Mouse (Mus musculus) embryonic stem cell, embryonic (primary cell): Measurements from ENCODE around the gene Ehbp1.

Experiments
- CTCF ChIA-PET, 4 experiments: fragments of 300-600 bp in 2 of 4; fragments of 350-600 bp in 2 of 4; sonication (Branson Sonifier 250); formaldehyde crosslinking; loops; one replicate each; lab custom pipeline; 2022; ENCODE audit warnings: inconsistent platforms in 2 of 4; lab: Charles Lee
- POLR2A ChIA-PET, 4 experiments: fragments of 300-600 bp in 2 of 4; fragments of 350-600 bp in 2 of 4; sonication (Branson Sonifier 250); formaldehyde crosslinking; loops; one replicate each; lab custom pipeline; 2022; ENCODE audit warnings: antibody characterized with exemption in 4 of 4, inconsistent platforms in 1 of 4; lab: Charles Lee

Ehbp1 gene

DNA sequence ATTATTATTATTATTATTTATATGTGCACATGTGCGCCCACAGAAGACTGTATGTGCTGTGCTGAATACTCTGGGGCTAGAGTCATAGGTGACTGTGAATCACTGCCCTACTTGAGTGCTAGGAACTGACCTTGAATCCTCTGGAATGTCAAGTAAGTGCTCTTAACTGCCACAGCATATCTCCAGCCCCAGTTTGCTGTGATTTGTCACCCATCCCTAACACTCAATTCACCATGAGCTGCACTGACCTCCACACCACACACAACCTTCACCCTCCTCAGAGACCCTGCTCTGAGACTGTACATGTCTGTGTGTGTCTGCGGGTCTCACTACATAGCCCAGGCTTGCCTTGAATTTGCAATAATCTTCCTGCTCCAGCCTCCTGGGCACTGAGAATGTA is 185.9 kb downstream of the Ehbp1 start:
- POLR2A ChIA-PET: no interaction called here
- CTCF ChIA-PET: no interaction called here

DNA sequence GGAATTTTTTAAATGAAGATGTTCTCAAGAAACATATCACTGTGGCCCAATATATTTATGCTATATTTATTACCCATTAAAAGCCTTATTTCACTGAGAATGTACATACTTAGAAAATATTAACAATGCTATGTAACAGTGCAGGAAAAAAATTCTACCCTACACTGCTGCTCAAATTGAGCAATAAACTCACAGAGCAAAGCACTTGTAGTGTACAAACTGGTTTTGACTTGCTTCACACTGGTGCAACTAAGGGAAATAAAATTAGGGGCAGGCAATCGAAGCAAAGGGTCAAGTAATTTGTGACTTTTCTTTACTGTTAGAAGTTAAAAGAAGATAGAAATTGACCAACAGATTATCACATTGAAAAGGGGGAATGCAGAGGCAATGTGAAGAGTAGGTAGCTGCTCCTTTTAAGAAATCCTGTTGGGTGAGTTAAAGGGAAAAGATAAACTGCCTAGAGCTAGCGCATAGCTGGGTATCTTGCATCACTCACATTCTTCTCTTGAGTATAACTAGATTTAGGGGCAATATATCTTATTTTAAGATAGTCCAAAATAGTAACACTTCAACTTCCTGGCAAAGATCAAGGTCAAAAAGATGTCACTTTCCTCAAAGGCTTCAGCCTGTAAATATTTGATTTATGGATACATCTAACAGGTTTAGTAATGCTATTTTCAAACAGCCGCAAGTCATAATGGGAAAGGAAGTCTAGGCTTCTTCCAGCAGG is 186.6 kb downstream of the Ehbp1 start:
- CTCF ChIA-PET: no interaction called here

DNA sequence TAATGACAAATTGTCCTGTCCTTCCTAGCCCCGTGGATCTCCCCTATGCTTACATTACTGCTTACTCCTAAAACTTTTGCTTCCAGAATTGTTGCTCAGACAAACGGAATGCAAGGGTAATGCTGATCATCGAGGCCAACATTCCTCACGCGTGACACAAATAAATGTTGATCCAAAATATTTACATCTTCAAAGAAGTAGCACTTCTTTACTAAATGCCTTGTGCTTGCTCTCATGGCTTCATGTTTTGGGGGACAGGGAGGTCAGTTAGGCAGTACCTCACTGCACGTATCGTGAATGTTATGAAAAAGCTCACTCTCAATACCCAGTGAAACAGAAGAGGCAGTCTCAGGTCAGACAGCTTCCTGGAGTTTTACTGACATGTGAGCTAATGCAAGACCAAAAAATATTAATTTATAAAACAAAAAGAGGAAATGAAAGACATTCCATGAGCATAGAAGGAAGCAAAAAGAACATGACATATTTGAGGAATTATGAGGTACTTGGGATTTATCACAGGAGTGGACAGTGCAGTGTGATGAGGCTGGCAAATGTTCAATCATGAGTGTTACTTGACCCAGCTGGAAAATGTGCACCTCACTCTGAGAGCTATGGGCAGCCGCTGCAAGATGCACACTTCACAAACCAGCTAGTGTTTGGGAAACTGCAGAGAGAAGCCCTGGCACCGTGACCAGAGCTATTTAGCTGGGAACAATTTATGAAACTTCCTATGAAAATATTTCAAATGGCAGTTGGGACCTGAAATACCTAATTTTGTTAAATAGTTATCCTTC is 187.4 kb downstream of the Ehbp1 start:
- ChIA-PET CTCF (no interaction called here), POLR2A (no interaction called here)

More for the DNA sequence above, 186.6 kb downstream of the Ehbp1 start:
- POLR2A ChIA-PET: no interaction called here

DNA sequence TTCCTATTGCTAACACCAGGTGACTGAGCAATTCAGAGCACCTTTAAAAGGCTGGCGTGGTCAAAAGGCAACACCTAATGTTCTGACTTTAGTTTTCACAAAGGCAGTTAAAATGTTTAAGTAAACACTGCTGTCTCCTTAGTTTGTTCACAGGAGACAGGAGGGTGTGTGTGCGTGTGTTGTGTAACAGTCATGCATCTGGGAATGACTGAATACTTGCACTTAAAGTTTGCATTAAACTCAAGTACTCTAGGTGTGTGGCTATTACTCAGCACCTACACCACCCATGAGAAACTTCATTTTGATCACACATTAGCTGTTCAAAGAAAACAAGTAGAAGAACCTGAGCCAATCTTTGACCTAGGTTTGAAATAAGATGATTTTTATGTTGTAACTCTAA is 201.4 kb downstream of the Ehbp1 start:
- CTCF ChIA-PET: no interaction called here
- POLR2A ChIA-PET: no interaction called here

DNA sequence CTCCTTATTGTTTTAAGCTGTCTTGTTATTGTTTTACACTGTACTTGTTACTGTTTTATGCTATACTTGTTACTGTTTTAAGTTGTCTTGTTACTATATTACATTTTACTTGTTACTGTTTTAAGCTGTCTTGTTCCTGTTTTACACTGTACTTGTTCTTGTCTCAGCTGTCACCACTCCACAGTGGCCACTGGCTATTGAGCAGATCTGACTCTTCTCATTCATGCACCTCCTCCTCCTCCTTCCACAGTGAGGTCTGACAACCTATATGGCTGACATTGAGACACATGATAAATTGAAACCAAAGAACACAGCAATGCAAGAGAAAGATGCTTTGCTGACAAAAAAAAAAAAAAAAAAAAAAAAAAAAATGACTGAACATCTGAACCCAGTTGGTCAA is 203.6 kb downstream of the Ehbp1 start:
- ChIA-PET CTCF (no interaction called here), POLR2A (no interaction called here)

DNA sequence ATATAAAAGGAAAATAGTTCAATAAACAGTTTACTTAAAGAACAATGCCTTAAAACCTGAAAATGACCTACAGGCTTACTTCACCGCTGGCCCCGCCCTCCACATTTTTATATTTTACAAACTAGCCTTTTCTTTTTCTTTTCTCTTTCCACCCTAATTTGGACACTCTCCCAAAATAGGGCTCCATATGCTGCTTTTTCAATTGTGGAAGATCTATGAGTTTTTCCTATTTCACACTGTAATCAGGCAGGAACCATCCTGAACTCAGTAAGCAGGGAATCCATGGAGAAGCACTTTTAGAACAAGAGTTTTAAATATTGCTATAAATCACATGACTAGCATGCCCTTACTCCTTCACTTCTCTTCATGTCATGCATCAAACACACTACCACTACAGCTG is 216.9 kb downstream of the Ehbp1 start:
- CTCF ChIA-PET: no interaction called here
- POLR2A ChIA-PET: no interaction called here

DNA sequence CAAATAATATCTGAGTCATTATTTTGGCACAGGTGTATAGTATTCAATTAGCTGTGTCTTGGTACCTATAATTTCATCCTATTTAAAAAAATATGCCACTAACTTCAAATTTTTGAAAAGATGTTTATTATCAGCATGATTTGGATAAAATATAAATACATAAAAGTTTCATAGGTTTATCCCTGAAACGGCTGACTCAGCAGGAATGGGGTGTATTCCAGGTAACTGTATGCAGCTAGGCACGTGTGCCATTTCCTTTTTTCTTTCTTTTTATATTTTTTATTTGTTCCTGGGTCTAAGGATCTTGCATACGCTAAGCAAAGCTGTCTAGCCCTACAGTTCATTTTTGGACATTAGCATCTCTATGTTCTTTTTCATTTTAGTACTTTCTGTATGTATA is 223.2 kb downstream of the Ehbp1 start:
- POLR2A ChIA-PET: no interaction called here
- CTCF ChIA-PET: no interaction called here

DNA sequence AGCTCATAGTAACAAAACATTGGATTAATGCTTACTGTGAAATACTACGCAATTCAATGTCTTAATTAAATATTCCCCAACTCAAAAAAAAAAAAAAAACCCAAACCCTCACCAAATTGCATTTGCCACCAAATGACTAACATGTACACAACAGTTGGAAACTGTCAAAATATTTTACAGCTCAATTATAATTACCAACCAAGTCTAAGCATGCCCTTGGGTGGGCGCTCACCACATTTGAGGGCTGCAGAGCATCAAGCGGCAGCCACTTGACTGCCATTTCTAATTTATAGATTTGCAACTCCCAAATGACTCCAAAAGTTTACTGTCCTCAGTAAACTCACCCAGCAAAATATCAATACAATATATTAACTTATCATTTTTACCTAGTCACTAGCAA is 229.9 kb downstream of the Ehbp1 start:
- ChIA-PET POLR2A (interaction anchor here in 2 of 4 experiments (0.6 to 0.7 kb wide), 2 partner anchors 15 to 27 kb away, joined by 3 to 6 read pairs; no protein-coding TSS in a partner anchor), CTCF (interaction anchor here in 2 of 4 experiments (0.7 kb wide), 2 partner anchors 36 to 40 kb away, joined by 4 read pairs; no protein-coding TSS in a partner anchor)

DNA sequence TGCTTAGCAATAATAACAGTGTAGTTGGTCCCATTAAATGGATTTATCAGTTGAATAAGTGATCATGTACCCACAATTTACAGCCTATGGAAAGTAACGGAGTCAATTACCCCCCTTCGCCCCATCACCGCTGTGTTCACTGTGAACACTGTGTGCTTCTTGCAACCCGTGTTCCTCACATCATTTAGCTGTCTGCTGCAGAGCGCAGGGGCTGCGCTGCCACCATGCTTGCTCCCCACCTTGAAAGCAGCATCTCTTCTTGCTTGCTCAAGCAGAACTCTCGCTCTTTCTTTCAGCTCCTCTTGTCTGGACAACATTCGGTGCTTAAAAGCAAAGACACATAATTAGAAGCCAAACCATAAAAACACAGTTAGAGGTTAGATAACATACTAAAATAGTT is 252.7 kb downstream of the Ehbp1 start:
- ChIA-PET POLR2A (no interaction called here), CTCF (no interaction called here)

DNA sequence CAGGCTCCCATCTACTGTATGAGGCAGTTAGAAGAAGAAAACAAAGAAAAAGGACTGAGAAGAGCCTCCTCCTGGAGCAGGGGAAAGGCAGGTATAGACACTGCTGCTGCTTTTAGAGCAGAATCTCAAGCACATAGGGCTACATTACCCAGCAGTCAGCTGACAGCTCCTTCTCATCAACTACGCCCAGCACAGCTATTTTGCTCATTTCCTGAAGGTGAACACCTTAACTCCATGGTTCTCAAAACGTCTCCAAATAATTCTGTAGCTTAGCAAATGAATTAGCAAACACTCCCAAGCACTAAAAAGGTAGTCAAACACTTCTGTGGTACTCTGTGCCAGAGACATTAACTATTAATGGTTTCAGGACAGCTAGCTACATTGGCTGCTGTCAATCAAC is 278.7 kb downstream of the Ehbp1 start:
- CTCF ChIA-PET: no interaction called here
- POLR2A ChIA-PET: interaction anchor here in 1 of 4 experiments (0.6 to 1.5 kb wide), 2 partner anchors 9 to 28 kb away, joined by 3 to 6 read pairs; no protein-coding TSS in a partner anchor

DNA sequence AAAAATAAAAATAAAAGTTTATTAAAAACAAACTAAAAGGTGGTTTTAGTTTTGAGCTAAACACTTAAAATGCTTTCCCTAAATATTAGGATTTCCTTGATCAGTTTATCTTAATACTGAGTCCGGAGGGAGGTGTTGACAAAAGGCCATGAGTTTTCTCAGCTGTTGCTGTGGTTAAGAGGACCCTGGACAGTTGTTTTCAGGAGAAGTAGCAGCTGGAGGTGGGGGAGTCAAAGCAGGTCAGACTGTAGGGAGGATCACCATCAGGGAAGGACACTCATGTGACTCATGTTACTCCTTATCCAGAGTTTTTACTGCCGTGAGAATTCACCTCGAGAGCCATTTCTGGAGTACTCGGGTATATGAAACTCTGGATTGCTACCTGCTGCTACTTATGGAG is 280.4 kb downstream of the Ehbp1 start:
- CTCF ChIA-PET: no interaction called here
- POLR2A ChIA-PET: no interaction called here

DNA sequence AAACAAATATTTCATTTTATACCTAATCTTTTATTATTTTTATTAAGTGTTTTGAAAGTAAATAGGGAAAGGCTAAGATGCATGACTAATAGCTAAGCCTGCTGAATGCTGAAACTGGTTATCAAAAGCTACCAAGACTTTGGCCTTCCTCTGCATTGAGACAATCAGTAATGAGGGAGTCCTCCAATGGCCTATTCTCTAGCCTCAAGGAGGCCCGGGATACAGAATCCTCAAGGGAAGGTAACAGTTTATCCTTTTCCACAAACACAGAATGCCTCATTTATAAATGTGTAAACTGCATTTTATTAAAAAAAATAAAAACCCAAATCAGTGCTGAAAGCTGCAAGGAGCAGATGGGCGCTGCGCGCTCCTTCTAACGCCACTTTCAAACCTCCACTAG is 284.6 kb downstream of the Ehbp1 start:
- ChIA-PET POLR2A (no interaction called here), CTCF (interaction anchor here in 1 of 4 experiments (0.6 kb wide), 1 partner anchor 27 kb away, joined by 6 read pairs; no protein-coding TSS in a partner anchor)

DNA sequence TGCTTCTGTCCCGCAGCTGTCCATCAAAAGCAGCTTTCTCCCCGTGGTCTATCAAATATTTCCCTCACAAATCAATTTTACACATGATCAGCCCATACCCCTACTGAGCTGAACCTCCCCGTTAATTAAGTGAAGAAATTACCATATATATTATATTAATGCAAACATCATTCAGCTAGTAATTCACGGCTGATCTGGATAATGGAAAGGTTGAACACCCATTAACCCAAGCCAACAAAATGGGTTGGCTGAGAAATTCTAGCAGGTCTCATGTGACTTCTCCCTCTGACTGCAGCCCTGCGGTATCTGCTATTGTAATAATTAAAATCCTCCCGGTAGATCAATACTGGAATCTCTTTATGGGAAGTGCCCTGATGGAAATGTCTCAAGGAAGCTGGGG is 286.2 kb downstream of the Ehbp1 start:
- CTCF ChIA-PET: no interaction called here
- POLR2A ChIA-PET: interaction anchor here in 1 of 4 experiments (1.2 kb wide), 1 partner anchor 13 kb away, joined by 3 read pairs; no protein-coding TSS in a partner anchor

DNA sequence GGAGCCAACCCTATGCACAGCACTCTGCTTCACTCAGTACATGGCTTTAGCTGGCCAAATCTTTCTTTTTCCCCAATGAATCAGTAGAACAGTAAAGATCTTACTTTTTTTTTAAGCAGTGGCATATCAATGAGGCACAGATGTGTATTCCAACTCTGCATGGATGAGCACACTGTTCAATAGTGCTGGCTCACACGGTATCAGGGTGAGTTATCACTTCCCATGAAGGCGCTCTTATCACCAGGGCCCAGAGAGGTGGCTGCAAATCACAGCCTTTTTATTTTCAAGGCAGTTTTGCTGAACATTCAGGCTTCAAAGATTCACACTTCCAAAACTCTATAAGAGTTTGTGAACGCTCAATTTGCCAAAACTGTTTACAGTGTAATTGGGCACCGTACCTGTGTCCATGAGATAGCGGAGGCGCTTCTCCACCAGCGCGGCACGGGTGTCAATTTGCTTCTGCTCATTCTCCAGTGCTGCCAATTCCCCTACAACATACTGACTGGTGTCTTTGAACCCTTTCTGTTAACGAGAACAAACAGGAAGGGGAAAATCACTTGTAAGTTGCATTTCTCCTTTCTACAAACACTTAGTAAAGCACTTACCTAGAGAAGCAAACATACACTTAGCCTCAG is 288.9 kb downstream of the Ehbp1 start:
- CTCF ChIA-PET: no interaction called here
- POLR2A ChIA-PET: no interaction called here

DNA sequence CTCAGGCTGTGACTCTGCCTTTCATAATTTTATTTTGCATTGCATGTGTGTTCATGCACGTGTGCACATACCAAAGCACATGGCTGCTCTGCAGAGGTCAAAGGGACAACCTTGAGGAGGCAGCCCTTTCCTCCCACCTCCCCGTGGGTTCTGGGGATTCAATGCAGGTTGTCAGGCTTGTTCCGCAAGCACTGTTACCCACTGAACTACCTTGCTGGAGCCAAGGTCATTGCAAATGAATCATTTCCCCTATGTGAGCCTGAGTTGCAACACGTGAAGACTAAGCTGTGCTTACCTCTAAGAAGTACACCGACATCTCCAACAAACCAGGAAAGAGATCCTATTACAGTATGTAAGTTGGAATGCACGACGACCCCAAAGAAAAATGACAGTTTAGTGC is 291.2 kb downstream of the Ehbp1 start:
- POLR2A ChIA-PET: interaction anchor here in 1 of 4 experiments (0.7 kb wide), 1 partner anchor 388 kb away, joined by 3 read pairs; no protein-coding TSS in a partner anchor
- CTCF ChIA-PET: interaction anchor here in 1 of 4 experiments (0.6 kb wide), 1 partner anchor 1425 kb away, joined by 4 read pairs; no protein-coding TSS in a partner anchor

DNA sequence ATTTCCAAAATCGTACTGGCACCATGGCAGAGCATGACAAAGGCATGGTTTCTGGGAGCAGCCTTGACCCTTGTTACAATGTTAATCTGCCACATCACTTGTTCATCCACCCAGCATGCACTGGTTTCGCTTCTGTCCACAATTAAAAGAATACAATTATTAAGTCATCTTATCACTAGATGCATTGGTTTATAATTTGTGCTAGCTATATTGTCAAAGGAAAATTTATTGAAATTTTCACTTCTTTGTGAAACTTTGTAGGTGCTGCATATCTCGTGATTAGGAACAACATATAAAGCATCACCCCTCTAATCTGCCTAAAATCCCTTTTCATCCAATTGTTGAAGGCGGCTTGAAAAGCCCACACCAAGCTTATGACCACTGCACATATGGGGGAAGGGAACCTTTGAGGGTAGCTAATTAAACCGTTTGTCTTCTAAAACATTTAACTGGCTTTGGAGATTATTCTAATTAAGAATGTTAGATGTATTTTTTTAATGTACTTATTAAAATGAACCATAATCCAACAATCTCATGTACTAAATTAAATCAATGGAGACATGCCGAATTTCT is 302.2 kb downstream of the Ehbp1 start:
- CTCF ChIA-PET: no interaction called here
- POLR2A ChIA-PET: no interaction called here

DNA sequence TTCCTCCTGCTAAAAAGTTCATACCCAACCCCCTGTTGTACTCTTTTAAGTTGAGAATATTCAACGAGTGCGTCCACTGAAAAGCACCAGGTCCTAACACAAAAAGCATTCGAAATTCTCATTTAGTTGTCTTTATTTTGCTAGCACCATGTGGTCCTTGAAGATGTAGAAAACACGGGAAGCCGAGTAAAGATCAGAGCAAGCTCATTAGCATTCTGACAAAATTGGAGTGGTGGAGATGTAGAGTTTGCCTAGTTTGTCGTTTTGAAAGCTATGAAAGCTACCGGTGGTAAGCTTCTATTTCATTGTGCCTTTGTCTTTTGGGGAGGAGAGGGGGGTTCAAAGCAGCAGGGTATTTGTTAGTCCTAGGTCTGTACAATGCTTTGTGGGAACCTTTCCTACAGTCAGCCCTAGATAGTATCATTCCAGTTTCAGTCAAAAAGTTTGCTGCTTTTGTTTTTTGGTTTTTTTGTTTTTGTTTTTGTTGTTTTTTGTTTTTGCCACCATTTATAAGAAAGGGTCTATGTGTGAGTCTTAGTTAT is 307.5 kb downstream of the Ehbp1 start:
- POLR2A ChIA-PET: no interaction called here
- CTCF ChIA-PET: no interaction called here

DNA sequence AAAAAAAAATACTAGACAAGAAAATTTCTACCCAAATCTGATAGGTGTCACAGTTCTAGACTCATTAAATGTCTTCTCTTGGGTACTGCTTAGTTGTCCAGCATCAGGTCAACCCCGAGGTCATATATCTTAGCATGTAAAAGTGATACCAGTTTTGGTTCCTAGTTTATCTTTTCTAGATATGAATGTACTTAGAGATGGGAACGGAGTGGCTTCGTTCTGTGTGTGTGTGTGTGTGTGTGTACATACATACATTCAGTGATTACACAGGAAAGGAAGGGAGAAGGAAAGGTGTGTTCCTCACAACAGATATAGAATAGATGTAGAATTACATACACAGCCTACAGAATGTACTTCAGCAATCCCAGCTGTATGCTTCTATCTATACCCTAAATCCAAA is 308.5 kb downstream of the Ehbp1 start:
- POLR2A ChIA-PET: interaction anchor here in 1 of 4 experiments (0.6 kb wide), 1 partner anchor 167 kb away, joined by 3 read pairs; no protein-coding TSS in a partner anchor

DNA sequence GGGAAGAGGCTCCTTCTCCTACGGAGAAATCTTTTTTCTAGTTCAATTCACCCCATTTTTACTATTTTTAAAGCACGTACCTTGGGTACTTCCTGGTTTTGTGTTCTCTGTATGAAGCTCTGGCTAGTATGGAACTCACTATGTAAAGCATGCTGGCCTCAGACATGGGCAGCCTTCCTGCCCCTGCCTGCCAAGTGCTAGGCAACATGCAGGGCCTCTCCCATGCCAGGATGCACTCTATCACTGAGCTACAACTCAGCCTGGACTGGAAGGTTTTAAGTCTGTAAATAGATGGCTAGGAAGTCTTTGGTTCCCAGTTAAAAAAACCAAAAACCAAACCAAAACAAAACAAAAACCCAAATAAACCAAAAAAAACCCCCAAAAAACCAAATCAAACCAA is 321.5 kb downstream of the Ehbp1 start:
- POLR2A ChIA-PET: no interaction called here
- CTCF ChIA-PET: interaction anchor here in 1 of 4 experiments (0.6 kb wide), 1 partner anchor 386 kb away, joined by 3 read pairs; no protein-coding TSS in a partner anchor

More for the DNA sequence above, 308.5 kb downstream of the Ehbp1 start:
- CTCF ChIA-PET: no interaction called here
